Mouse (Mus musculus): ENCODE data around the gene H2-Ob. TPM values are rescaled to one million over a fixed set of nuclear protein-coding genes. Genes with fewer than 3 reads are reported as not detected.

Gene H2-Ob
- polyA plus RNA-seq, 1 experiment: 1.9 TPM

DNA sequence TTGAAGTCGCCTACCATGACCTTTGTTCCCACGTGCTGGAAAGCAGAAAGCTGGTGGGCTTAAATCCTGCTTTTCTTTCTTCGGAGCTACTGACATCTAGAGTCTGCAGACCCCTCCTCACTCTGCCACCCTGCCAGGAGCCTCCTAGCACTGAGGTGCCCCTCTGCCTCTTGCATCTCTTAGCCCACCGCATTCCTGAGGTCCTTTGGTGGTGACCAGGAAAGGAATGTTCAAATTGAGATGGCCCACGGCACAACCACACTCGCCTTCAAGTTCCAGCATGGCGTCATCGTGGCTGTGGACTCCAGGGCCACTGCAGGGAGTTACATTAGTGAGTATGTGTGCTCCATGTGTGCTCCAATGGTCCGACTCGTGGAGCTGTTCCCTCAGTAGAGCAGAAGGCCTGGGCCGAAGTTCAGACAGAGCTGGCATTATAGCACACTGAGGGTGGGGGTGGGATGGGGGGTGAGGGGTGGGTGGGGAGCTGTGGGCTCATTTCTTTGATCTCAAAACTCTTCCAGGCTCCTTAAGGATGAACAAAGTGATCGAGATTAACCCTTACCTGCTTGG is 39.6 kb upstream of the H2-Ob start:
- Histone ChIP-seq H3K27ac (ENCODE audit: insufficient read depth, low read depth, low read length) (no peak overlapping the region), H3K4me1 (ENCODE audit: control insufficient read depth, insufficient read depth, low read length) (peaks cover 6% of the 10 kb centered on the region), H3K4me3 (ENCODE audit: insufficient read depth, low read length) (peak overlapping the region; percentile 97)
- TF ChIP-seq POLR2A (IDR thresholded peaks at IDR 0.05; ENCODE audit: borderline replicate concordance, low read depth, low read length) (no peak), CTCF (IDR thresholded peaks at IDR 0.05; ENCODE audit: low read depth, low read length) (no peak)

DNA sequence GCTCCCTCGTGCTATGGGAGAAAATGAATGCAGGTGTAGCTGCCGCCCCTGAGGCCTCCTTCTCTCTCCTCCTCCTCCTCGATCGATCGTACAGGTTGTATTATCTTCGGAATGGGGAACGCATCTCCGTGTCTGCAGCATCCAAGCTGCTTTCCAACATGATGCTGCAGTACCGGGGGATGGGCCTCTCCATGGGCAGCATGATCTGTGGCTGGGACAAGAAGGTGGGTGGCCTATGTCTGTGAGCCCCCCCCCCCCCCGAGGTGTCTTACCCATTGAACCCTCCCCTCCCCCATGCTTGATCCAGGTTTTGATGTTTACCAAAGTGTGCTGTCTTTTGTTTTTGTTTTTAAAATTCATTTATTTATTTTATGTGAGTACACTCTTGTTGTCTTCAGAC is 38.7 kb upstream of the H2-Ob start:
- Histone ChIP-seq H3K4me1 (ENCODE audit: control insufficient read depth, insufficient read depth, low read length) (peaks cover 6% of the 10 kb centered on the region), H3K27ac (ENCODE audit: insufficient read depth, low read depth, low read length) (no peak overlapping the region), H3K4me3 (ENCODE audit: insufficient read depth, low read length) (no peak overlapping the region)
- TF ChIP-seq POLR2A (IDR thresholded peaks at IDR 0.05; ENCODE audit: borderline replicate concordance, low read depth, low read length): no peak
- TF ChIP-seq CTCF (IDR thresholded peaks at IDR 0.05; ENCODE audit: low read depth, low read length): no peak

DNA sequence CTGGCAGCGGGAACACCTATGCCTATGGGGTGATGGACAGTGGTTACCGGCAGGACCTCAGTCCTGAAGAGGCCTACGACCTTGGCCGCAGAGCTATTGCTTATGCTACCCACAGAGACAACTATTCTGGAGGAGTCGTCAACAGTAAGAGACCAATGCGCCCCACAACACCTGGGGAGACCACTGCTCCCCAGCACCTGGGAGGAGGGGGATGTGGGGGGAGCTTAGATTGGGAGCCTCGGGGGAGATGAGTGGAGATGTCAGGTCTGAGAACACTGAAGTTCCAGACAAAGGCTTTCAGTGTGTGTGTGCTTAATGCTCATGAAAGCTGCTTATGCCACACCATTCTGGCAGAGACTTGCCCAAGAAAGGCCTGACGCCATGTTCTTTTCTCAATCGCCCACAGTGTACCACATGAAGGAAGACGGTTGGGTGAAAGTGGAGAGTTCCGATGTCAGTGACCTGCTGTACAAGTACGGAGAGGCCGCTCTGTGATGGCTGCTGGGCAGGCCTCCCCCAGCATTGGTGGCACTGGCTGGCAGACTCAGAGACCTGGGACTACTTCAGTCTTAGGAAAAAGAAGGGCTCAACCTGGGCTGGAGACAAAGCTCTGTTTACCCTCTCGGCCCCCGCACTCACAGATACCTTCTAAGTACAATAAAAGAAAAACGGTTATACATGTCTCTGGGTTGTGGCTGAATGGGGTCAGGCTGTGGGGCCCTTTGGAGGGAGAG is 37.8 kb upstream of the H2-Ob start:
- TF ChIP-seq POLR2A (IDR thresholded peaks at IDR 0.05; ENCODE audit: borderline replicate concordance, low read depth, low read length) (no peak), CTCF (IDR thresholded peaks at IDR 0.05; ENCODE audit: low read depth, low read length) (no peak)
- H3K4me1 ChIP-seq (ENCODE audit: control insufficient read depth, insufficient read depth, low read length): peaks cover 12% of the 10 kb centered on the region
- no peak overlapping the region for H3K4me3 ChIP-seq (ENCODE audit: insufficient read depth, low read length)
- no peak overlapping the region for H3K27ac ChIP-seq (ENCODE audit: insufficient read depth, low read depth, low read length)

DNA sequence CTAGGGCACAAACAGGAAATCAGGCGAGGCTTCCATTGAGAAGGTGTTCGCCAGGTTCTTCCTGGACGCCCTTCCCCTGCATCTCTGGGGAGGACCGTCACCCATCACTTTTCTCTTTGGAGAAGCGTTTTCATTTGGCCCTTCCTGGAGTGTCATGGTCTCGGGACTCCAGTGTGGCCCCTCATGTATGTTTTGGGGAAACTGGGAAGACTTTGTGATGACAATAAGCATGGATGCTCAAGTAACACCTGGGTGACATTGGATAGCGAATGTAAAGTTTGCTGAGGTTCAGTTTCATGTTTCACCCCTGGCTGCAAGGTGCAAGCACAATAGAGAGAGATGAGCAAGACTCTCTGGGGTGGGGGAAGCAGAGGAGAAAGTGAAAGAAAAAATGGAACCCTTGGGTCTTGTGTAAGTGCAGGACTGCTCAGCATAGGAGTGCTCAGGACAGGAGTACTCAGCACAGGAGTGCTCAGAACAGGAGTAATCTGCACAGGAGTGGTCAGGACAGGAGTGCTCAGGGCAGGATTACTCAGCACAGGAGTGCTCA is 37.1 kb upstream of the H2-Ob start:
- peaks cover 12% of the 10 kb centered on the region for H3K4me1 ChIP-seq (ENCODE audit: control insufficient read depth, insufficient read depth, low read length)
- H3K27ac ChIP-seq (ENCODE audit: insufficient read depth, low read depth, low read length): no peak overlapping the region
- TF ChIP-seq POLR2A (IDR thresholded peaks at IDR 0.05; ENCODE audit: borderline replicate concordance, low read depth, low read length) (no peak), CTCF (IDR thresholded peaks at IDR 0.05; ENCODE audit: low read depth, low read length) (no peak)
- H3K4me3 ChIP-seq (ENCODE audit: insufficient read depth, low read length): no peak overlapping the region

DNA sequence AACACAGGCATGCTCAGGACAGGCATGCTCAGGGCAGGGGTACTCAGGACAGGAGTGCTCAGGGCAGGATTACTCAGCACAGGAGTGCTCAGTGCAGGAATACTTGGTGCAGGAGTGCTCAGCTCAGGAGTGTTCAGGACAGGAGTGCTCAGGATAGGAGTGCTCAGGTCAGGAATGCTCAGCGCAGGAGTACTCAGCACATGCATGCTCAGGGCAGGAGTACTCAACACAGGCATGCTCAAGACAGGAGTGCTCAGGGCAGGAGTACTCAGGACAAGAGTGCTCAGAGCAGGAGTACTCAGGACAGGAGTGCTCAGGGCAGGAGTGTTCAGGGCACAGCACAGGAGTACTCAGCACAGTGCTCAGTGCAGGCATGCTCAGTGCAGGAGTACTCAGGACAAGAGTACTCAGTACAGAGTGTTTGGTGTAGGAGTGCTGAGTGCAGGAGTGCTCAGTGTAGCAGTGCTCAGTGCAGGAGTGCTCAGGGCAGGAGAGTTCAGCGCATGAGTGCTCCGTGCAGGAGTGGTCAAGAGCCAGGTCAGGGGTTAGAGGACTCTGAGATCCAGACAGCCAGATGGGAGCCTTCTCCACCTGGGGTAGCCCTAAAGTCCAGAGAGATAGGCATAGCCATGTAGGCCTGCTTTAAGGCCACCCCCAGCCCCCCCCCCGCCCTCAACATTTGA is 35.8 kb upstream of the H2-Ob start:
- no peak for TF ChIP-seq CTCF (IDR thresholded peaks at IDR 0.05; ENCODE audit: low read depth, low read length)
- no peak for TF ChIP-seq POLR2A (IDR thresholded peaks at IDR 0.05; ENCODE audit: borderline replicate concordance, low read depth, low read length)
- no peak overlapping the region for H3K4me3 ChIP-seq (ENCODE audit: insufficient read depth, low read length)
- H3K4me1 ChIP-seq (ENCODE audit: control insufficient read depth, insufficient read depth, low read length): peaks cover 12% of the 10 kb centered on the region
- no peak overlapping the region for H3K27ac ChIP-seq (ENCODE audit: insufficient read depth, low read depth, low read length)

DNA sequence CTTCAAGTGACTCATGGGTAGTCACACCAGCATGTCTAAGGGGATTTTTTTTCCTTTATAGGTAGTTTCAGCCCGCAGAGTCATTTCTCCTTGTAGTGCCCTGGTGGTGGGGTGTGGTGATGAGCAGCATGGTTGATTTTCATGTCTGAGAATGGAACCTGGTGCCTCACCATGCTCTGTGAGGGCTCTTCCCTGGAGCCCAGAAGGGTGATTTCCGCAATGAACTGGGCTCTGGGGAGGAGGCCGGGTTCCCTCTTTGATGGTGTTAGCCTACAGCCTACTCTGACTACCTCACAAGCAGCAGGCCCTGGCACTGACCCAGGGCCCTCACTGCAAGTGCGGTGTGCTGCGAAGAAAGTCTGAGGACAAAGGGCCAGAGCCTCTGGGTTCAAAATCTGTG is 35.3 kb upstream of the H2-Ob start, which contains the start of gene Tap2:
TSS of gene Tap2 (plus strand) at position 84 of the 400 bp plus-strand sequence.
- Histone ChIP-seq H3K4me1 (ENCODE audit: control insufficient read depth, insufficient read depth, low read length) (peaks cover 12% of the 10 kb centered on the region), H3K4me3 (ENCODE audit: insufficient read depth, low read length) (peak within 1 kb of the TSS; percentile 98), H3K27ac (ENCODE audit: insufficient read depth, low read depth, low read length) (no peak within 1 kb of the TSS)
- TF ChIP-seq POLR2A (IDR thresholded peaks at IDR 0.05; ENCODE audit: borderline replicate concordance, low read depth, low read length) (no peak), CTCF (IDR thresholded peaks at IDR 0.05; ENCODE audit: low read depth, low read length) (no peak)

DNA sequence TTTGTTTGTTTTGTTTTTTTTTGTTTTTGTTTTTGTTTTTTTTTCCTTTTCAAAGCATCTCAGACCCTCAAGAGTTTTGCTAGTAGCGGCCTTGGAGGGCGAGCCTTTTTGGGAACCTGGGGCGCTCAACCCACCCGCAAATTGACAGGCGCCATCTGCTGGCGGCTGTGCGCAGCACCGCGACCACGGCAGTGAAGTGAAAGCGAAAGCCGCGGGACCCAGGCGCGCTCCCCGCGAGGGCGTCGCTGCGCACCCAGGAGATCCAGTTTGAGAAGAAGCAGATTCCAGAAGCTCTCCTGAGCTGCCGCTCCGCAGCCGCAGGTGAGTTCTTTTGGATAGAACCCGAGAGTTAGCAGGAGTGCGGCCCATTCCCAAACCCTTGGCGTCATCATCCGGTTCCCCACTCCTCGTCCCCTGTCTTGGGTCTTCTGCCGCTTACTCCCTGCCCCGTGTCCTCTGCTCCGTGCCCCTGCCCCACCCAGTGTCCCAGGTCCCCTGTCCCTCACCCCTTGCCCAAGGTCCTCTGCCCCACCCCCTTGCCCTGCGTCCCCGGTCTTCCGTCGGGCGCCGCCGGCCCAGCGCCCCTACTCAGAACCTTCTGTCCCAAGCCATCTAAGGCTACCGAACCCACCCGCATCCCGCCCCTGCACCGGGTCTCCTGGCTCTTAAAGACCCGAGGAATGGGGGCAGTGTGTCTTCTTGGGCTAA is 34.2 kb upstream of the H2-Ob start:
- 0 out of 2 replicates have a peak overlapping the region, but pooled peaks have one; percentile 28 for H3K27ac ChIP-seq (ENCODE audit: insufficient read depth, low read depth, low read length)
- H3K4me3 ChIP-seq (ENCODE audit: insufficient read depth, low read length): peak overlapping the region; percentile 98
- TF ChIP-seq POLR2A (IDR thresholded peaks at IDR 0.05; ENCODE audit: borderline replicate concordance, low read depth, low read length) (no peak), CTCF (IDR thresholded peaks at IDR 0.05; ENCODE audit: low read depth, low read length) (peak; percentile 90)
- H3K4me1 ChIP-seq (ENCODE audit: control insufficient read depth, insufficient read depth, low read length): peaks cover 6% of the 10 kb centered on the region; the same call in 1 of the 2 replicates

DNA sequence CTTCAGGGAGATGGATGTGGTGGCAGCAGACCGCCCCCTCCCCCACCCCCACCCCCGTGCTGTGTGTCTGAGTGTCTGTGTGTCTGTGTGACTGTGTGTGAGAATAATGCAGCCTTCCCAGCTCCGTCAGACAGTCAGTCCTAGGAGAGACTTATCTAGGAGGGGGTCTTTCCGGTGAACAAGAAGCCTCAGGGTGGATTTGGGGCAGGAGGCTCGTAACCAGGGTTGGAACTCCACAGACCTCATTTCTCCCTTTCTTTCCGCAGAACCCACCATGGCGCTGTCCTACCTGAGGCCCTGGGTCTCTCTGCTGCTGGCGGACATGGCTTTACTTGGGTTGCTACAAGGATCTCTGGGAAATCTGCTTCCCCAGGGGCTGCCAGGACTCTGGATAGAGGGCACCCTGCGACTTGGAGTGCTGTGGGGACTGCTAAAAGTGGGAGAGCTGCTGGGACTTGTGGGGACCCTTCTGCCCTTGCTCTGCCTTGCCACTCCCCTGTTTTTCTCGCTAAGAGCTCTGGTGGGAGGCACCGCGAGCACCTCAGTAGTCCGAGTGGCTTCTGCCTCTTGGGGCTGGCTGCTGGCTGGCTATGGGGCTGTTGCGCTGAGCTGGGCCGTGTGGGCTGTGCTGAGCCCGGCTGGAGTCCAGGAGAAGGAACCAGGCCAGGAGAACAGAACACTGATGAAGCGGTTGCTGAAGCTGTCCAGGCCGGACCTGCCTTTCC is 33.5 kb upstream of the H2-Ob start:
- Histone ChIP-seq H3K27ac (ENCODE audit: insufficient read depth, low read depth, low read length) (no peak overlapping the region), H3K4me3 (ENCODE audit: insufficient read depth, low read length) (peak overlapping the region; percentile 98), H3K4me1 (ENCODE audit: control insufficient read depth, insufficient read depth, low read length) (peaks cover 6% of the 10 kb centered on the region; the same call in 1 of the 2 replicates)
- TF ChIP-seq CTCF (IDR thresholded peaks at IDR 0.05; ENCODE audit: low read depth, low read length) (no peak), POLR2A (IDR thresholded peaks at IDR 0.05; ENCODE audit: borderline replicate concordance, low read depth, low read length) (no peak)

DNA sequence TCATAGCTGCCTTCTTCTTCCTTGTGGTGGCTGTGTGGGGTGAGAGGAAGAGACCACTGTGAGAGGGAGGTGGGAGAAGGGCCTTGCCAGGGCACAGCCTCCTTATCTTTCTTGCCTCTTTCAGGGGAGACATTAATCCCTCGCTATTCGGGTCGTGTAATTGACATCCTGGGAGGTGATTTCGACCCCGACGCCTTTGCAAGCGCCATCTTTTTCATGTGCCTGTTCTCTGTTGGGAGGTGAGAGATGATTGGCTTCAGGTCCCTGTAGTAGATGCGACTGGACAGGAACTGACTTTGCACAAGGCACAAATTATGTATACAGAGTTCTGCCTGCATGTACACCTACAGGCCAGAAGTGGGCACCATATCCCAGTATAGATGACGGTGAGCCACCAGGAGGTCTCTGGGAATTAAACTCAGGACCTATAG is 32.9 kb upstream of the H2-Ob start:
- no peak overlapping the region for H3K27ac ChIP-seq (ENCODE audit: insufficient read depth, low read depth, low read length)
- peak overlapping the region; percentile 98 for H3K4me3 ChIP-seq (ENCODE audit: insufficient read depth, low read length)
- TF ChIP-seq POLR2A (IDR thresholded peaks at IDR 0.05; ENCODE audit: borderline replicate concordance, low read depth, low read length) (no peak), CTCF (IDR thresholded peaks at IDR 0.05; ENCODE audit: low read depth, low read length) (peak; percentile 16; the same call in 1 of the 2 replicates)
- H3K4me1 ChIP-seq (ENCODE audit: control insufficient read depth, insufficient read depth, low read length): peaks cover 6% of the 10 kb centered on the region; the same call in 1 of the 2 replicates
